Mouse (Mus musculus): ENCODE data around the gene Taf5. TPM values are rescaled to one million over a fixed set of nuclear protein-coding genes. Genes with fewer than 3 reads are reported as not detected.

Taf5 gene
- polyA plus RNA-seq, 1 experiment from 2014 or later = 4.3 TPM

DNA sequence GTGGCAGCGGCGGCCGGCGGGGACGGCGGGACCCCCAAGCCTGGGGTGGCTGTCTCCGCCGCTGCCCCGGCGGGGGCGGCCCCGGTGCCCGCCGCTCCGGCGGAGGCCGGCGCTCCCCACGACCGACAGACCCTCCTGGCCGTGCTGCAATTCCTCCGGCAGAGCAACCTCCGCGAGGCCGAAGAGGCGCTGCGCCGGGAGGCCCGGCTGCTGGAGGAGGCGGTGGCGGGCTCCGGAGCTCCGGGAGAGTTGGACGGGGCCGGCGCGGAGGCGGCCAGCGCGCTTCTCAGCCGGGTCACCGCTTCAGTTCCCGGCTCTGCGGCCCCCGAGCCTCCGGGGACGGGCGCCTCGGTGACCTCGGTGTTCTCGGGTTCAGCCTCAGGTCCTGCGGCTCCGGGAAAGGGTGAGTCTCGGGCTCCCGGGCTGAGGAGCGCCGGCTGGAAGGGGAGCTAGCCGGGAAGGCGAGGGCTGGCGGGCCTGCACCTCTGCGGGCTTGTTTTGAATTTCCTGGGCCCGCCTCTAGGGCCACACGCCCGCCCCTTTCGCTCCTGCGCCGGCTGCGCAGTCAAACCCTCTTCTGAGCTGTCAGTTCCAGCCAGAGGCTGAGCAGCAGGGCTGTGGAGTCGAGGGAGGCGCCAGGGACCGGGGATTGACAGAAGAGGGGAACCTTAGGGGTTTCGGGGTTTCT, 522 bp downstream of the Taf5 start:
- Histone ChIP-seq H3K27me3 (no peaks in the 10 kb centered on the region), H3K36me3 (peaks cover 31% of the 10 kb centered on the region), H3K27ac (peak overlapping the region; percentile 94), H3K9ac (peak overlapping the region; percentile 98), H3K9me3 (replicated peaks) (no peaks in the 10 kb centered on the region), H3K4me1 (replicated peaks) (peaks cover 27% of the 10 kb centered on the region), H3K4me2 (peak overlapping the region; percentile 87), H3K4me3 (replicated peaks) (peak overlapping the region; percentile 100)
- DNase-seq = peak; percentile 87
- WGBS (ENCODE audit: insufficient replicate concordance) = under 1% methylated on average over 63 of the region's 72 CpGs
- ATAC-seq (ENCODE audit: low read depth) = peak; percentile 98

- no peaks in the 10 kb centered on the region for H3K9me3 ChIP-seq (replicated peaks)
- no peak for DNase-seq
- 0 out of 2 replicates have a peak overlapping the region, but pooled peaks have one; percentile 16 for H3K4me2 ChIP-seq
- 79% methylated on average over 3 of the region's 3 CpGs for WGBS (ENCODE audit: insufficient replicate concordance)
- H3K36me3 ChIP-seq = peaks cover 48% of the 10 kb centered on the region
- ATAC-seq (ENCODE audit: low read depth) = no peak
- H3K9ac ChIP-seq = peak overlapping the region; percentile 31; the same call in 1 of the 2 replicates
- no peak overlapping the region for H3K27ac ChIP-seq
- 0 out of 2 replicates have a peak overlapping the region, but pooled peaks have one; percentile 4 for H3K4me3 ChIP-seq (replicated peaks)
- no peaks in the 10 kb centered on the region for H3K27me3 ChIP-seq
- H3K4me1 ChIP-seq (replicated peaks) = peaks cover 36% of the 10 kb centered on the region
These were observed 20.7 kb downstream of the Taf5 start for GRCm38 (mm10) chr19:47088226-47088625.

DNA sequence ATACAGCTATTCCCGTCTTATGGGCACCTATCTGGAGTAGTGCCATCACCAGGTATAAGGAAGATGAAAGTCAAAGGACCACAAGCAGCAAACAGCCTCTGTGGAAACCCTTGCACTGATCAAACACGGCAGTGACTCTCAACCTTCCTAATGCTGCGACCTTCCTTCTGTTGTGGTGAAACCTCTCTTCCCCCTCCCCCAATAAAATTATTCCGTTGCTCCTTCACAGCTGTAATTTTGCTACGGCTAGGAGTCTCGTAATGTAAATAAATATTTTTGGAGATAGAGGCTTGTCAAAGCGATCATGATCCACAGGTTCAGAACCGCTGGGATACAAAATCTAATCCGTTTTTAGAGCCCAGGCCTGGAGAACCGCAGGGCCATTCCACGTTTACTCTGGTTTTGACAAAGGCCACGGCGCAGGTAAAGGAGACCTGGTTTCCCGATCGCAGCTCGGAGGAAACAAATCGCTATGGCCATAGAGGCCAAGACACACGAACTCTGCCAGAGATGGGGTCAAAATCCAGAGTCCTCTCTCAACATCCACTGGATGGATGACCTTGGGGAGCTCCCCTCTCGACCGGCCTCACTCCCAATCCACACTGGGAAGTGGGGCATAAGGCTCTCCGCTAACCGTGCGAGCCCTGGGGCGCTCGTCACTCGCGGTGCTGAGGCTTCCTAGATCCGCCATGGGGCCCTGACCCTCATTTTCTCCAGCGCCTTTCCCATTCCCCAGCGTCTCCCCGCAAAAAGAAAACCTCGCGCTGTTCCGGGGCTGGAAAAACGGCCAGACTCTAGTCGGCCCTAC, 22.4 kb downstream of the Taf5 start:
- Histone ChIP-seq H3K36me3 (peaks cover 44% of the 10 kb centered on the region), H3K4me2 (peak overlapping the region; percentile 76), H3K4me1 (replicated peaks) (peaks cover 36% of the 10 kb centered on the region), H3K27me3 (no peaks in the 10 kb centered on the region), H3K9ac (peak overlapping the region; percentile 98), H3K9me3 (replicated peaks) (no peaks in the 10 kb centered on the region), H3K4me3 (replicated peaks) (peak overlapping the region; percentile 95), H3K27ac (peak overlapping the region; percentile 84)
- ATAC-seq (ENCODE audit: low read depth) (peak; percentile 60), DNase-seq (no peak)
- WGBS (ENCODE audit: insufficient replicate concordance) = under 1% methylated on average over 36 of the region's 36 CpGs

DNA sequence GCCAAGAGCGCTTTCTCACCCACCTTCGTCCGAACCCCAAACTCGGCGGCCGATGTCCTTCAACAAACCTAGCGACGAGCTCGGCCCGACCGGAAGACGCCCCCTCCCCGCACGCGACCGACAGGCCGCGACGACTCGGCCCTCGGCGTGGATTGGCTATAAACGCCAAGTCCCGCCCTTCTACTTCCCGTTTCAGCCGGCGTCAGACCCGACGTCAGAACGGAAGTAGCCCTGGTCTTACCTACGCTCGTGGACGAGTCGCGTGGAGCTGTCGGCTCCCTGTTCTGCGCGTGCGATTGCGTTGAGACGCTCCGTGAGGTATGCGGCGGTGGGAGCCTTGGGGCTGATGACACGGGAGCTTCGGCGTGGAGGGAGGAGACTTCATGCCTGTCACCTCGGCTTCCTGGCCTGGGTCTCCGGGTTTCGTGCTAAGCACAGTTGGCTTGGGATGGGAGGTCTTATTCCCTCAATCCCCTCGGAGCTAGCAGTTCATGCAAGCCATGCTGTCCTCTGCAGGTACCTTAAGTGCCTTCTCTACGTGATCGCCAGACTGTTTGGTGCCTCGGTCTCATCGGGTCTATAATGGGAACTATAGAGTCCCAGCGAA, 23.1 kb downstream of the Taf5 start, which contains the start of the genes Usmg5 and Pdcd11:
Gene Usmg5 (minus strand): TSS at position 98 of the 607 bp plus-strand sequence.
Gene Pdcd11 (plus strand): TSS at position 219 of the 607 bp plus-strand sequence.
- Histone ChIP-seq H3K36me3 (peaks cover 46% of the 10 kb centered on the region), H3K4me3 (replicated peaks) (peak within 1 kb of the TSS; percentile 95), H3K9ac (peak within 1 kb of the TSS; percentile 98), H3K27ac (peak within 1 kb of the TSS; percentile 84), H3K4me2 (peak within 1 kb of the TSS; percentile 76), H3K27me3 (no peaks in the 10 kb centered on the region), H3K4me1 (replicated peaks) (peaks cover 36% of the 10 kb centered on the region), H3K9me3 (replicated peaks) (no peaks in the 10 kb centered on the region)
- ATAC-seq (ENCODE audit: low read depth) = peak; percentile 99
- DNase-seq = peak; percentile 89
- under 1% methylated on average over 56 of the region's 56 CpGs for WGBS (ENCODE audit: insufficient replicate concordance)

- 71% methylated on average over 5 of the region's 5 CpGs for WGBS (ENCODE audit: insufficient replicate concordance)
These were observed 33.5 kb downstream of the Taf5 start for GRCm38 (mm10) chr19:47101080-47101479.

DNA sequence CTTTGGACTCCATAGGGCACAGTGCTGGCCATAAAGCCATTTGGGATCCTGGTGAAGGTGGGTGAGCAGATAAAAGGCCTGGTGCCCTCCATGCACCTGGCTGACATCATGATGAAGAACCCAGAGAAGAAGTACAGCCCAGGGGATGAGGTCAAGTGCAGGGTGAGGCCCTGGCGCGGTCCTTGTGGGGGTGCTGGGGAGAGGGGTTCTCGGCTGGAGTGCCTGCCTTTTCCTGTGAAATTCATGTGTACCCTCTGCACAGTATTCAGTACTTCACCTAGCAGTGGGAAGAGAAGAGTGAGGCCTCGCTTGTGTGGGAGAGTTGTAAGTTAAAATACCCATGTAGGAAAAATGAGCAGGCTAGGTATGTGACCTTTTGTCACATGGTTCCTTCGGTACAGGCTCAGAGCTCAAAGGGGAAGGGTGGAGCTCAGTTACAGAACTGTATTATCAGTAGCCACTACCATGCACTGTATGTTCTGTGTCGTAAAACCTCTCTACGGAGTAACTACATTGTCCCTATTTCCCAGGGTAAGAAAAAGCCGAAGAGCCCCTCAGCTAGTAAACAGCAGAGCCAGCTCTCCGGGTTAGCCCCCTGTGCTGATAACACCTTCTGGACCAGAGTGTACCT, 37.2 kb downstream of the Taf5 start:
- peaks cover 99% of the 10 kb centered on the region for H3K36me3 ChIP-seq
- H3K4me3 ChIP-seq (replicated peaks) = no peak overlapping the region
- no peaks in the 10 kb centered on the region for H3K4me1 ChIP-seq (replicated peaks)
- DNase-seq = no peak
- ATAC-seq (ENCODE audit: low read depth) = no peak
- WGBS (ENCODE audit: insufficient replicate concordance) = 79% methylated on average over 9 of the region's 9 CpGs
- H3K4me2 ChIP-seq = no peak overlapping the region
- H3K27me3 ChIP-seq = no peaks in the 10 kb centered on the region
- H3K9ac ChIP-seq = no peak overlapping the region
- no peak overlapping the region for H3K27ac ChIP-seq
- no peaks in the 10 kb centered on the region for H3K9me3 ChIP-seq (replicated peaks)

More at GRCm38 (mm10) chr19:47101080-47101479, 33.5 kb downstream of the Taf5 start:
- H3K4me3 ChIP-seq (replicated peaks) = no peak overlapping the region
- no peaks in the 10 kb centered on the region for H3K4me1 ChIP-seq (replicated peaks)
- H3K27me3 ChIP-seq = no peaks in the 10 kb centered on the region
- peaks cover 99% of the 10 kb centered on the region for H3K36me3 ChIP-seq
- H3K4me2 ChIP-seq = no peak overlapping the region
- ATAC-seq (ENCODE audit: low read depth) (no peak), DNase-seq (no peak)
- no peak overlapping the region for H3K27ac ChIP-seq
- no peaks in the 10 kb centered on the region for H3K9me3 ChIP-seq (replicated peaks)
- H3K9ac ChIP-seq = no peak overlapping the region

GRCm38 (mm10) chr19:47118634-47119033, 51.1 kb downstream of the Taf5 start:
- H3K27ac ChIP-seq = no peak overlapping the region
- H3K4me1 ChIP-seq (replicated peaks) = no peaks in the 10 kb centered on the region
- 78% methylated on average over 2 of the region's 2 CpGs for WGBS (ENCODE audit: insufficient replicate concordance)
- peaks cover 84% of the 10 kb centered on the region for H3K36me3 ChIP-seq
- no peaks in the 10 kb centered on the region for H3K9me3 ChIP-seq (replicated peaks)
- H3K27me3 ChIP-seq = no peaks in the 10 kb centered on the region
- H3K4me3 ChIP-seq (replicated peaks) = no peak overlapping the region
- no peak for DNase-seq
- no peak overlapping the region for H3K9ac ChIP-seq
- ATAC-seq (ENCODE audit: low read depth) = no peak
- no peak overlapping the region for H3K4me2 ChIP-seq

- Histone ChIP-seq H3K27ac (no peak overlapping the region), H3K4me3 (replicated peaks) (no peak overlapping the region), H3K4me2 (no peak overlapping the region), H3K4me1 (replicated peaks) (no peaks in the 10 kb centered on the region), H3K36me3 (peaks cover 85% of the 10 kb centered on the region), H3K9me3 (replicated peaks) (no peaks in the 10 kb centered on the region), H3K27me3 (no peaks in the 10 kb centered on the region), H3K9ac (no peak overlapping the region)
- 35% methylated on average over 4 of the region's 4 CpGs for WGBS (ENCODE audit: insufficient replicate concordance)
- ATAC-seq (ENCODE audit: low read depth) (no peak), DNase-seq (no peak)
These were observed 53.5 kb downstream of the Taf5 start for GRCm38 (mm10) chr19:47121054-47121453.

DNA sequence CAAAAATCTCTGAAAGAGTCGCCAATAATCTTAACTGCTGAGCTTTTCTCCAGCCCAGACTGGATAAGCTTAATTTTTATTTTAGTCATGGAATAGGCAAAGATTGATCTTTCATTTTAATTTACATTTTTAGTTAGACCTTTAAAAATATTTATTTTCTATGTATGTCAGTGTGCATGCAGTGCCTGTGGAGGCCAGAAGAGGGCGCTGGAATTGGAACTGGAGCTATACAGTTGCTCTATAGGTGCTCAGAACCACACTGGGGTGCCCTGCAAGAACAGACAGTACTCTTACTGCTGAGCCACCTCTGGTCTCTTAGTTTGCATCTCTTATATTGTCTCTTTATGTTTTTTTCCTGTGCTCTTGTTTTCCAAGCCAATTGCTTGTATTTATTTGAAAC, 55.3 kb downstream of the Taf5 start:
- no peak overlapping the region for H3K27ac ChIP-seq
- H3K27me3 ChIP-seq = no peaks in the 10 kb centered on the region
- no peak overlapping the region for H3K9ac ChIP-seq
- H3K4me1 ChIP-seq (replicated peaks) = no peaks in the 10 kb centered on the region
- ATAC-seq (ENCODE audit: low read depth) (no peak), DNase-seq (no peak)
- H3K36me3 ChIP-seq = peaks cover 85% of the 10 kb centered on the region
- H3K9me3 ChIP-seq (replicated peaks) = no peaks in the 10 kb centered on the region
- WGBS (ENCODE audit: insufficient replicate concordance) = 23% methylated on average over 2 of the region's 2 CpGs
- H3K4me3 ChIP-seq (replicated peaks) = no peak overlapping the region
- no peak overlapping the region for H3K4me2 ChIP-seq

- H3K9ac ChIP-seq = no peak overlapping the region
- H3K4me3 ChIP-seq (replicated peaks) = no peak overlapping the region
- WGBS (ENCODE audit: insufficient replicate concordance) = 92% methylated on average over 10 of the region's 10 CpGs
- peaks cover 5% of the 10 kb centered on the region; the same call in 1 of the 2 replicates for H3K4me1 ChIP-seq (replicated peaks)
- no peaks in the 10 kb centered on the region for H3K27me3 ChIP-seq
- H3K4me2 ChIP-seq = no peak overlapping the region
- H3K9me3 ChIP-seq (replicated peaks) = no peaks in the 10 kb centered on the region
- H3K27ac ChIP-seq = no peak overlapping the region
- peaks cover 97% of the 10 kb centered on the region for H3K36me3 ChIP-seq
- no peak for ATAC-seq (ENCODE audit: low read depth)
- no peak for DNase-seq
These were observed 60.6 kb downstream of the Taf5 start for GRCm38 (mm10) chr19:47128164-47128563.

DNA sequence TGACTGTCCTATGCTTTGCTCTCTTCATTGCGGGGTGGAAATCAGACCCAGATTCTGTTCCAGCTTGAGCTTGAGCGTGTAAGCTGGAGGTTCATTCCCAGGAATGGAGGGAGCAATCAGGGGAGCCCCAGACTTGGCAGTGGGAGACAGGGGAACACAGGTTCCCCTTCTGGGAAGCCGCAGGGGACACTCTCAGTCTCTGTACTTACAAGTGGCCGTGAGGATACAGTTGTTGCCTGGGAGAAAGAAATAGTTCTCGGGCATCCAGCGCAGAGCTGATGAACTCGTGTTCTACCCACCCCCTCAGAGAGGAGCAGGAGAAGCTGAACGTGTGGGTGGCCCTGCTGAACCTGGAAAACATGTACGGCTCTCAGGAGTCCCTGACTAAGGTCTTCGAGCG, 61.3 kb downstream of the Taf5 start:
- H3K9ac ChIP-seq = no peak overlapping the region
- no peak overlapping the region for H3K4me2 ChIP-seq
- WGBS (ENCODE audit: insufficient replicate concordance) = 81% methylated on average over 11 of the region's 11 CpGs
- peaks cover 5% of the 10 kb centered on the region; the same call in 1 of the 2 replicates for H3K4me1 ChIP-seq (replicated peaks)
- DNase-seq = no peak
- no peaks in the 10 kb centered on the region for H3K27me3 ChIP-seq
- no peak overlapping the region for H3K4me3 ChIP-seq (replicated peaks)
- H3K27ac ChIP-seq = no peak overlapping the region
- ATAC-seq (ENCODE audit: low read depth) = no peak
- peaks cover 93% of the 10 kb centered on the region for H3K36me3 ChIP-seq
- no peaks in the 10 kb centered on the region for H3K9me3 ChIP-seq (replicated peaks)

Data from liver, embryonic 13.5 days (tissue).